21 mouse cellular contexts compared by ENCODE assay signal in genomic region chr15:13210186-13210585, GRCm38 (mm10). TPM values are rescaled to one million over a fixed set of nuclear protein-coding genes. Genes with fewer than 3 reads are reported as not detected.
DNase-seq lines count a peak whose midpoint lies in the region; ATAC-seq and TF ChIP-seq lines count a peak whose summit lies in the region.
"Had no signal": no experiment of that assay in that cellular context is flagged by ENCODE, and none has a peak within 500 bp of the region (broad histone marks: within the 10 kb centered on the region; RNA-seq: fewer than 3 reads in every experiment).

No protein-coding gene starts in this region.

- no peaks in the 10 kb centered on the region for H3K36me3 ChIP-seq in kidney, adult 2 months (ENCODE audit: control insufficient read depth, insufficient read depth, low read length)
- H3K36me3 ChIP-seq in kidney, embryonic 14.5 days (ENCODE audit: control insufficient read depth, insufficient read depth, low read length), result no peaks in the 10 kb centered on the region
- H3K36me3 ChIP-seq: forebrain, embryonic 15.5 days; hindbrain, embryonic 15.5 days; intestine, embryonic 15.5 days; limb, embryonic 12.5 days; stomach, embryonic 15.5 days had no signal

- H3K9ac ChIP-seq in kidney, embryonic 14.5 days (ENCODE audit: low read depth, low read length), result no peak overlapping the region
- H3K9ac ChIP-seq: forebrain, embryonic 15.5 days; hindbrain, embryonic 15.5 days; intestine, embryonic 15.5 days; limb, embryonic 12.5 days; liver, postnatal 0 days; stomach, embryonic 15.5 days had no signal

- TF ChIP-seq CTCF in kidney, adult 2 months (conservative IDR thresholded peaks at IDR 0.05; ENCODE audit: insufficient read depth, insufficient read length, low read depth, low read length), result no peak
- TF ChIP-seq CTCF in Patski (IDR thresholded peaks at IDR 0.05), result no peak

- in situ Hi-C loops in Patski (cut with MboI; ENCODE audit: low pct_unique_long_range_greater_than_20kb), result loop anchor here (5.0 kb wide), 1 partner anchor 62 kb away; no protein-coding TSS in a partner anchor

- no peaks in the 10 kb centered on the region for H3K9me3 ChIP-seq in kidney, embryonic 14.5 days (ENCODE audit: control insufficient read depth, low read length)
- H3K9me3 ChIP-seq: forebrain, embryonic 15.5 days; hindbrain, embryonic 15.5 days; intestine, embryonic 15.5 days; limb, embryonic 12.5 days; stomach, embryonic 15.5 days had no signal

- CTCF ChIA-PET in Patski (lab: Charles Lee), result no interaction called here

- no peak overlapping the region for H3K27ac ChIP-seq in kidney, adult 2 months (ENCODE audit: insufficient read depth, low read depth, low read length)
- H3K27ac ChIP-seq in kidney, embryonic 14.5 days (ENCODE audit: low read depth, low read length), result no peak overlapping the region
- H3K27ac ChIP-seq: forebrain, embryonic 15.5 days; hindbrain, embryonic 15.5 days; intestine, embryonic 15.5 days; limb, embryonic 12.5 days; macrophage; stomach, embryonic 15.5 days had no signal

- ATAC-seq in kidney, embryonic 14.5 days (ENCODE audit: low FRiP score, low TSS enrichment), result no peak
- peak; percentile 95 for ATAC-seq in Patski
- no peak for ATAC-seq in inflammation-experienced regulatory T-cells, adult 6 months
- ATAC-seq: forebrain, embryonic 15.5 days; intestine, embryonic 15.5 days; liver, postnatal 0 days; lung, postnatal 0 days had no signal

- peak; percentile 11 for DNase-seq in kidney, adult 2 months
- DNase-seq in left cerebral cortex, adult 18-20 months (ENCODE audit: low spot score in 2 of 2), result peak; percentile 11 to 23
- DNase-seq in left cerebral cortex, adult 11 months (ENCODE audit: low spot score), result no peak
- DNase-seq in 3T3-L1 (ENCODE audit: low read depth, low spot score), result peak; percentile 46
- DNase-seq in Patski (ENCODE audit: low read depth, low spot score), result peak; percentile 90
- DNase-seq: adrenal gland, postnatal 25 days; cerebellum, adult 9-10 months; liver, postnatal 0 days; thymus, postnatal 25 days had no signal

- H3K27me3 ChIP-seq in kidney, adult 2 months (replicated peaks; ENCODE audit: control insufficient read depth, insufficient read depth, low read length), result no peaks in the 10 kb centered on the region
- H3K27me3 ChIP-seq in kidney, embryonic 14.5 days (ENCODE audit: control insufficient read depth, insufficient read depth, low read length), result no peaks in the 10 kb centered on the region
- H3K27me3 ChIP-seq in Patski, result no peaks in the 10 kb centered on the region
- H3K27me3 ChIP-seq: forebrain, embryonic 15.5 days; hindbrain, embryonic 15.5 days; intestine, embryonic 15.5 days; limb, embryonic 12.5 days; stomach, embryonic 15.5 days had no signal

- WGBS in kidney, adult 2 months, result 56% methylated on average over 6 of the region's 6 CpGs
- WGBS in kidney, embryonic 14.5 days, result 89% methylated on average over 6 of the region's 6 CpGs

- POLR2A ChIA-PET in Patski (lab: Charles Lee), result no interaction called here

- H3K4me3 ChIP-seq in kidney, adult 2 months (ENCODE audit: insufficient read depth, low read depth, low read length), result no peak overlapping the region
- no peak overlapping the region for H3K4me3 ChIP-seq in kidney, embryonic 14.5 days (ENCODE audit: low read length)
- H3K4me3 ChIP-seq: forebrain, embryonic 15.5 days; hindbrain, embryonic 15.5 days; intestine, embryonic 15.5 days; limb, embryonic 12.5 days; stomach, embryonic 15.5 days had no signal

- no peaks in the 10 kb centered on the region for H3K4me1 ChIP-seq in kidney, adult 2 months (ENCODE audit: control insufficient read depth, insufficient read depth, low read length)
- no peaks in the 10 kb centered on the region for H3K4me1 ChIP-seq in kidney, embryonic 14.5 days (ENCODE audit: control insufficient read depth, insufficient read depth, low read length)
- H3K4me1 ChIP-seq: forebrain, embryonic 15.5 days; hindbrain, embryonic 15.5 days; intestine, embryonic 15.5 days; limb, embryonic 12.5 days; stomach, embryonic 15.5 days had no signal

- H3K4me2 ChIP-seq in kidney, embryonic 14.5 days (replicated peaks; ENCODE audit: low read depth, low read length), result no peak overlapping the region
- H3K4me2 ChIP-seq: forebrain, embryonic 15.5 days; heart, embryonic 11.5 days; hindbrain, embryonic 15.5 days; intestine, embryonic 15.5 days; limb, embryonic 12.5 days; liver, embryonic 11.5 days; stomach, embryonic 15.5 days had no signal

- no peak for TF ChIP-seq POLR2A in kidney, adult 2 months (IDR thresholded peaks at IDR 0.05; ENCODE audit: low read depth, low read length)

RNA-seq across cellular contexts. Expression of gene Cdh6, which starts 36.7 kb away (rescaled TPM):
- 1.8 TPM in 2 replicates for polyA plus RNA-seq in kidney, adult 2 months (2012; rRNA removed)
- polyA plus RNA-seq in kidney, embryonic 14.5 days (2014; fragmentation: Nextera tagmentation; extraction: Ambion mirVana), result 18.6 and 26.6 TPM in 2 replicates
- 10 to 100 TPM; 19.1 to 22.3 TPM for total RNA-seq in left cerebral cortex, adult 18-20 months (2021)
- polyA plus RNA-seq in Patski (2021), result 106 TPM
- polyA plus RNA-seq in inflammation-experienced regulatory T-cells, adult 6 months (2017; shearing (Covaris generic)), result under 1 TPM in 1 of 3 experiments, not detected in 2; 0.04 TPM
- total RNA-seq: hematopoietic stem cell, adult 5-6 weeks had no signal
- polyA plus RNA-seq: macrophage had no signal
